Mouse (Mus musculus): Measurements from ENCODE around the gene Nlrc3.

DNA sequence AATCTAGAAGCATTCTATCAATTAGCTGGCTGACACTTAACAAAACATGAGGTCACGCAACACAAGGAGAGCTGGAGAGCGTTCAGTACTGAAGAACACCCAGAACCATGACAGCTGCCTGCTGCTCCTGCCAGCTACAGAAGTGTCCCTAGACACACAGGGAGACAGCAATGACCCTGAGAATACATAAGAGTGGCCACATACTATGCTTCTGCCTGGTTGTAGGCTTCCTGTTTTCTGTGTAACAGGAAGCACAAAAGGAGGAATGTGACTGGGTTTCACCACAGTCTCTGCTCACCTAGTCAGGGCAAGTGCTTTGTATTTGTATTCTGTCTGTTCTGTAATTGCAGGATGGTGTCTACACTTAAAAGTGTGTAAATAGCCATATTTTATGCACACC, 55.7 kb downstream of the Nlrc3 start:
- TF ChIP-seq POLR2A (IDR thresholded peaks at IDR 0.05; ENCODE audit: borderline replicate concordance, low read depth, low read length) = no peak
- no peak for TF ChIP-seq CTCF (IDR thresholded peaks at IDR 0.05; ENCODE audit: low read depth, low read length)

All from bone marrow macrophage, adult 2 months (primary cell).